Mouse (Mus musculus): ENCODE measurements around the gene D230025D16Rik. TPM values are rescaled to one million over a fixed set of nuclear protein-coding genes. Genes with fewer than 3 reads are reported as not detected.
A peak's percentile ranks its signal among the peaks of the same experiment; 100 is the strongest.
"Not testable (repeated sequence)": the region's sequence is repeated elsewhere in the genome, so short reads cannot be mapped to it uniquely, and the experiment has no call there.

Gene D230025D16Rik
- polyA plus RNA-seq, 1 experiment from 2014 or later: 17.7 TPM

- H3K4me2 ChIP-seq: no peak overlapping the region
- no peak for ATAC-seq (replicated peaks; ENCODE audit: insufficient number of reproducible peaks, insufficient read depth, low FRiP score, low read depth)
- 88% methylated on average over 5 of the region's 5 CpGs for WGBS
- H3K4me1 ChIP-seq (replicated peaks): peaks cover 5% of the 10 kb centered on the region; the same call in 1 of the 2 replicates
- no peak overlapping the region for H3K9ac ChIP-seq
- H3K9me3 ChIP-seq (replicated peaks): no peaks in the 10 kb centered on the region
- peaks cover 14% of the 10 kb centered on the region; the same call in 1 of the 2 replicates for H3K36me3 ChIP-seq
- H3K27me3 ChIP-seq: no peaks in the 10 kb centered on the region
- no peak overlapping the region for H3K27ac ChIP-seq
- H3K4me3 ChIP-seq: no peak overlapping the region
Measured at GRCm38 (mm10) chr8:105214104-105214503, 10.8 kb upstream of the D230025D16Rik start.

- 80% methylated on average over 5 of the region's 5 CpGs for WGBS
- H3K4me2 ChIP-seq: no peak overlapping the region
- H3K4me1 ChIP-seq (replicated peaks): no peaks in the 10 kb centered on the region
- H3K36me3 ChIP-seq: peaks cover 11% of the 10 kb centered on the region; the same call in 1 of the 2 replicates
- H3K27ac ChIP-seq: no peak overlapping the region
- no peak overlapping the region for H3K9ac ChIP-seq
- no peak overlapping the region for H3K4me3 ChIP-seq
- no peak for ATAC-seq (replicated peaks; ENCODE audit: insufficient number of reproducible peaks, insufficient read depth, low FRiP score, low read depth)
- H3K9me3 ChIP-seq (replicated peaks): no peaks in the 10 kb centered on the region
- H3K27me3 ChIP-seq: no peaks in the 10 kb centered on the region
Measured at GRCm38 (mm10) chr8:105217926-105218522, 6.9 kb upstream of the D230025D16Rik start.

- Histone ChIP-seq H3K36me3 (no peaks in the 10 kb centered on the region), H3K9ac (peak overlapping the region; percentile 59; the same call in 1 of the 2 replicates), H3K27ac (peak overlapping the region; percentile 89), H3K4me3 (no peak overlapping the region), H3K4me2 (peak overlapping the region; percentile 69; the same call in 1 of the 2 replicates), H3K4me1 (replicated peaks) (peaks cover 17% of the 10 kb centered on the region), H3K27me3 (no peaks in the 10 kb centered on the region), H3K9me3 (replicated peaks) (no peaks in the 10 kb centered on the region)
- ATAC-seq (replicated peaks; ENCODE audit: insufficient number of reproducible peaks, insufficient read depth, low FRiP score, low read depth): no peak
- 66% methylated on average over 7 of the region's 7 CpGs for WGBS
Measured at GRCm38 (mm10) chr8:105223850-105224249, 1.1 kb upstream of the D230025D16Rik start.

GRCm38 (mm10) chr8:105225272-105225593 lies 288 bp downstream of the D230025D16Rik start:
- no peaks in the 10 kb centered on the region for H3K36me3 ChIP-seq
- peak overlapping the region; percentile 99 for H3K9ac ChIP-seq
- H3K9me3 ChIP-seq (replicated peaks): no peaks in the 10 kb centered on the region
- no peaks in the 10 kb centered on the region for H3K27me3 ChIP-seq
- H3K4me1 ChIP-seq (replicated peaks): peaks cover 17% of the 10 kb centered on the region
- H3K4me3 ChIP-seq: peak overlapping the region; percentile 99
- H3K27ac ChIP-seq: peak overlapping the region; percentile 89
- no peak for ATAC-seq (replicated peaks; ENCODE audit: insufficient number of reproducible peaks, insufficient read depth, low FRiP score, low read depth)
- WGBS: under 1% methylated on average over 27 of the region's 27 CpGs
- H3K4me2 ChIP-seq: peak overlapping the region; percentile 69

GRCm38 (mm10) chr8:105225917-105226316 lies 972 bp downstream of the D230025D16Rik start:
- H3K36me3 ChIP-seq: no peaks in the 10 kb centered on the region
- H3K4me3 ChIP-seq: peak overlapping the region; percentile 99
- H3K4me1 ChIP-seq (replicated peaks): peaks cover 17% of the 10 kb centered on the region
- WGBS: 16% methylated on average over 6 of the region's 6 CpGs
- ATAC-seq (replicated peaks; ENCODE audit: insufficient number of reproducible peaks, insufficient read depth, low FRiP score, low read depth): no peak
- H3K9ac ChIP-seq: peak overlapping the region; percentile 99
- no peaks in the 10 kb centered on the region for H3K27me3 ChIP-seq
- no peak overlapping the region for H3K27ac ChIP-seq
- H3K9me3 ChIP-seq (replicated peaks): no peaks in the 10 kb centered on the region
- H3K4me2 ChIP-seq: peak overlapping the region; percentile 69

- H3K9me3 ChIP-seq (replicated peaks): no peaks in the 10 kb centered on the region
- no peak for ATAC-seq (replicated peaks; ENCODE audit: insufficient number of reproducible peaks, insufficient read depth, low FRiP score, low read depth)
- WGBS: 76% methylated on average over 12 of the region's 12 CpGs
Measured at GRCm38 (mm10) chr8:105231503-105232320, 6.8 kb downstream of the D230025D16Rik start.

GRCm38 (mm10) chr8:105232321-105232693 lies 7.4 kb downstream of the D230025D16Rik start:
- WGBS: 92% methylated on average over 4 of the region's 4 CpGs
- H3K9me3 ChIP-seq (replicated peaks); H3K27ac ChIP-seq; H3K4me3 ChIP-seq; H3K4me1 ChIP-seq (replicated peaks); H3K27me3 ChIP-seq; ATAC-seq (replicated peaks; ENCODE audit: insufficient number of reproducible peaks, insufficient read depth, low FRiP score, low read depth); H3K36me3 ChIP-seq; H3K9ac ChIP-seq; H3K4me2 ChIP-seq: not testable (repeated sequence)

More at GRCm38 (mm10) chr8:105231503-105232320, 6.8 kb downstream of the D230025D16Rik start:
- no peaks in the 10 kb centered on the region for H3K27me3 ChIP-seq
- no peak overlapping the region for H3K4me3 ChIP-seq
- H3K4me1 ChIP-seq (replicated peaks): no peaks in the 10 kb centered on the region
- H3K27ac ChIP-seq: no peak overlapping the region
- no peak overlapping the region for H3K9ac ChIP-seq
- H3K4me2 ChIP-seq: no peak overlapping the region
- no peaks in the 10 kb centered on the region; the same call in 1 of the 2 replicates for H3K36me3 ChIP-seq

GRCm38 (mm10) chr8:105233126-105233935 lies 8.4 kb downstream of the D230025D16Rik start:
- no peak for ATAC-seq (replicated peaks; ENCODE audit: insufficient number of reproducible peaks, insufficient read depth, low FRiP score, low read depth)
- Histone ChIP-seq H3K4me2 (no peak overlapping the region), H3K4me1 (replicated peaks) (no peaks in the 10 kb centered on the region), H3K9me3 (replicated peaks) (no peaks in the 10 kb centered on the region), H3K4me3 (no peak overlapping the region), H3K9ac (no peak overlapping the region), H3K36me3 (peaks cover under 1% of the 10 kb centered on the region; the same call in 1 of the 2 replicates), H3K27me3 (no peaks in the 10 kb centered on the region), H3K27ac (no peak overlapping the region)
- 66% methylated on average over 1 of the region's 1 CpGs for WGBS

GRCm38 (mm10) chr8:105235206-105235605 lies 10.3 kb downstream of the D230025D16Rik start:
- Histone ChIP-seq H3K4me1 (replicated peaks) (no peaks in the 10 kb centered on the region), H3K4me3 (no peak overlapping the region), H3K36me3 (peaks cover 17% of the 10 kb centered on the region; the same call in 1 of the 2 replicates), H3K9me3 (replicated peaks) (no peaks in the 10 kb centered on the region), H3K9ac (no peak overlapping the region), H3K27me3 (no peaks in the 10 kb centered on the region), H3K4me2 (no peak overlapping the region), H3K27ac (no peak overlapping the region)
- ATAC-seq (replicated peaks; ENCODE audit: insufficient number of reproducible peaks, insufficient read depth, low FRiP score, low read depth): no peak
- 67% methylated on average over 1 of the region's 1 CpGs for WGBS

- no peak for ATAC-seq (replicated peaks; ENCODE audit: insufficient number of reproducible peaks, insufficient read depth, low FRiP score, low read depth)
- Histone ChIP-seq H3K36me3 (peaks cover 38% of the 10 kb centered on the region), H3K9me3 (replicated peaks) (no peaks in the 10 kb centered on the region), H3K4me1 (replicated peaks) (no peaks in the 10 kb centered on the region), H3K4me2 (no peak overlapping the region), H3K27me3 (no peaks in the 10 kb centered on the region), H3K9ac (no peak overlapping the region), H3K27ac (no peak overlapping the region), H3K4me3 (no peak overlapping the region)
- WGBS: 90% methylated on average over 14 of the region's 14 CpGs
Measured at GRCm38 (mm10) chr8:105237442-105238142, 12.6 kb downstream of the D230025D16Rik start.

- Histone ChIP-seq H3K36me3 (peaks cover 47% of the 10 kb centered on the region), H3K9me3 (replicated peaks) (no peaks in the 10 kb centered on the region), H3K4me1 (replicated peaks) (no peaks in the 10 kb centered on the region), H3K9ac (no peak overlapping the region), H3K27ac (no peak overlapping the region), H3K4me2 (no peak overlapping the region), H3K4me3 (no peak overlapping the region), H3K27me3 (no peaks in the 10 kb centered on the region)
- 89% methylated on average over 7 of the region's 7 CpGs for WGBS
- no peak for ATAC-seq (replicated peaks; ENCODE audit: insufficient number of reproducible peaks, insufficient read depth, low FRiP score, low read depth)
Measured at GRCm38 (mm10) chr8:105241016-105241415, 16.1 kb downstream of the D230025D16Rik start.
